Mouse (Mus musculus): ENCODE data around the gene Flnb. TPM values are rescaled to one million over a fixed set of nuclear protein-coding genes. Genes with fewer than 3 reads are reported as not detected.

Flnb gene
- total RNA-seq, 2 experiments from 2014 or later = 20.7 to 44.9 TPM

DNA sequence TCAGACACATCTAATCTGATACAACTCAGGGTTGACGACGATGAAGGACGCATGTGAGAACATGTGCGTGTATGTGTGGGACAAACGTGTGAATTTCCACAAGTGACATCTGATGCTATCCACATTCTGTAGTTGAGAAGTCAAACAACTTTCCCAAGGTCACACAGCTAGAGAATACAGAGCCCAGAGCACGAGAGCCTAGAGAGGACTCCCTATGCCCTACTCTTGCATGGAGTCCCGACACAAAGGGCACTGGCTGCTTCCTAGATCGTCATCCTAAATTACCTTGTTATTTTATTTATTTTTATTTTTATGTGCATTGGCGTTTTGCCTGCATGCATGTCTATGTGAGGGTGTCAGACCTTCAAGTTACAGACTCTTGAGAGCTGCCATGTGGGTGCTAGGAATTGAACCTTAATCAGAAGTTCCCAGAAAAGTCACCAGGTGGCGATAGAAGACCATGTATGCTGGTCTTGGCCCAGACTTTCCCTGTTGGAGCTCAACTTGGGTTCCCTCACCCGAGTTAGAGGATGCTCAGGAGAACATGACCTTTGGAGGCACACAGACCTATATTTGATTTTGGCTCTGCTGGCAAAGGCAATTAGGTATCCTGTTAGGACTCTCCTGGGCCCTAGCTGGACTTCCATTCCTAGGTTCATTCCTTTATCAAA, 146.6 kb downstream of the Flnb start:
- DNase-seq (ENCODE audit: low spot score in 2 of 2) = peak in 1 of 2 experiments; percentile 64
- intact Hi-C loops (cut with DNase I) = loop anchor here (2.0 to 10.0 kb wide), 3 partner anchors 30 to 370 kb away; partner anchors contain the start of gene Dnase1l3

DNA sequence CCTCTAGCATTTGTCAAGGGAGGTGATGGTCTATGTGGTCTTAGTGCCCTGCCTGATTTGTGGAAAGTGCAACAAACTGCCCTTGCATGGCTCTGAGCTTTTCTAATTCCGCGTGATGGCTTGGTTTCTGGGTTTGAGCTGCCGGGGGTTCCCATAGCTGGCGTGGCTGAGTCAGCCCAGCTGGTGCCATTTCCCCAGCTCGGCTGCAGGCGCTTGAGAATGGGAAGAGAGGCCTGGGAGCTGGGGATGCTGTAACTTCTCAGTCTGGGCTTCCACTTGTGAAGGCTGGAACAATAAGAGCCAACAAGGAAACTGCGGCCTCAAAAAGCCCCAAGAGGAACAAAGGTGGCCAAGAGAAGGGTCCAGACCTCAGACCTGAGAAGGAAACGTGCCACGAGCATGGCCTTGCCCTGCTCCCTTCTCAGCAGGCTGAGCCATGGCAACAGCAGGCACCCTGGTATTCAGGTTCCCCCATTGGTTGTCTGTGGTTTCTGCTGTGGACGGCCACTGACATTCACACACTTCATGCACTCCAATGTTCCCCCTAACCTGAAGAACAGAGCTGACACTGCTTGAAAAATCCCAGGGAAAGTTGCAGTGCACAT, 154.2 kb downstream of the Flnb start:
- intact Hi-C loops (cut with DNase I) = no loop called here
- no peak for DNase-seq (ENCODE audit: low spot score in 2 of 2)

DNA sequence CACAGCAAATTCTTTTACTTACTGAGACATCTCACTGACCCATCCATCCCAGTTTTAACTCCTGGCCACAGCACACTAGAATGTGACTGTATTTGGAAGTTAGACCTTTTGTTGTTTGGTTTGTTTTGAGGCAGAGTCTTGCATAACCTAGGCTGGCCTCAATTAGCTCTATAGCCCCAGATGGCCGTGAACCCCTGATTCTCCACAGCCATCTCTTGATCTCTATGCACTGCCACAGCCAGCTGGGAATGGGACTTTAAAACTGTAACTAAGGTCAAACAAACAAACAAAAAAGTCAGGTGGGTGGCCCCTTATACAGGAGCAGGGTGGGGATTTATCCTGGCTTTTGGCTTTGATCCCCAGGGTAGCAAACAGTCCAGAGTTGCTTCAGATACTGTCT, 156.9 kb downstream of the Flnb start:
- no peak for DNase-seq (ENCODE audit: low spot score in 2 of 2)

DNA sequence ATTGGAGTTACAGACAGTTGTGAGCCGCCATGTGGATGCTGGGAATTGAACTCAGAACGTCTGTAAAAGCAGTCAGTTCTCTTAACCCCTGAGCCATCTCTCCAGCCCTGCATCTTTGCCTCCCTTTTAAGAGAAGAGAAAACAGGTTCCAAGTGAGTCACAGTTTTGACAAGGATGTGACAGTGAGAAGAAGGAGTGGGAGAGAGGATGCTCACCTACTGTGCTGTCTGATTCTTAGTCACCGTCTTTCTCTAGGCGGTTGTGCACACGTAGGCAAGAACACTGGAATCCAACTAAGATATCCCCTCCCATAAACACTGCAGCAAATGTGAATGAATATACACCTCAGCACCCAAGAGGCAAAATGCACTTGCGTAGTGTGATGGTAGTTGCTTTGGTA, 157.4 kb downstream of the Flnb start:
- intact Hi-C loops (cut with DNase I) = no loop called here
- DNase-seq (ENCODE audit: low spot score in 2 of 2) = no peak

More for the DNA sequence above, 156.9 kb downstream of the Flnb start:
- intact Hi-C loops (cut with DNase I) = no loop called here

DNA sequence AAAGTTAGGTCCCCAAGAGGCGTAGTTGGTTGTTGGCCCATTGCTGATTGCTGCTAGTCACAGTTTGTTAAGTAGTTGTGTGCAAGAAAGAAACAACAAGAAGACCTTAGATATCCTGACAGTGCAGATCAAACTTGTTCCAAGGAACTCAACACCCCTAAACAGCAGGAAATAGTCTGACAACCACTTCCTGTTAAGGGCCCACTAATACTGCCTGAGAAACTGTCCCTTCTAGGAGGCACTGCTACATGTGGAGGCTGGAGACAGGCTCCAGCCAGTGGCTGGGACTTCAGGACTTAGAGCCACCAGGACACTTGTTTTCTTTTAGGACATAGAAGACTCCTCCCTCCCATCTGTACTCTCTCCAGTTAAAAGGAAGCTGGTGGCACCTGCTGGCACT, 159.7 kb downstream of the Flnb start:
- intact Hi-C loops (cut with DNase I) = no loop called here
- DNase-seq (ENCODE audit: low spot score in 2 of 2) = no peak

DNA sequence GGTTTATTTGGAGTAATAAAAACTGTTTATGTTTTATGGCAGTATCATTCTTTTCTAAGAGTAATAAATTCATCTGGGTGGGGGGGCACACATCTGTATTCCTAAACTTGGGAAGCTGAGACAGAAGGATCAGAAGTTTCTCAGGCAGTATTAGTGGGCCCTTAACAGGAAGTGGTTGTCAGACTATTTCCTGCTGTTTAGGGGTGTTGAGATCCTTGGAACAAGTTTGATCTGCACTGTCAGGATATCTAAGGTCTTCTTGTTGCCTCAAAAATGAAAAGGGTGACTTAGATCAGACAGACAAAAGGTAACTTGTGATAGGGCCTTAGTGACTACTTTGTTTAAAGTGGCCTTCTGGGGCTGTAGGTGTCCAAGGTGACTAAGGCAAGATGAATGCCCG, 160.4 kb downstream of the Flnb start:
- no peak for DNase-seq (ENCODE audit: low spot score in 2 of 2)
- intact Hi-C loops (cut with DNase I) = no loop called here

DNA sequence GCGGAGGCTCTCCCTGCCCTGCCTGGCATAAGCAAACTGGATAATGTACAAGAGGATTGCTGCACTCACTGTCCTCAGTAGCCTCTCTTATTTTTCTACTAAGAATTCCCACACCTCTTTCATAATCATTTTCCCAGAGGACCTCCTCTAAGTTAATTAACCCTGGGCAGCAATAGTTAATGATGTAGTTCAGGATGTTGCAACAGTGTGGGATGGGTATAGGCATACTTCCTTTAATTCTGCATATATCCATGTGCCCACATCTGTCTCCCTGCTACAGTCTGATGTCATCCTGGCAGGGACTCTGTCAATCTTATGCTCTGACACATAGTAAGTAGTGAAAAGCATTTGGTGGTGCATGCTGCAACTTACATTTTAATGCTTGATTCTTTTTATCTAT, 163.5 kb downstream of the Flnb start:
- intact Hi-C loops (cut with DNase I) = no loop called here
- DNase-seq (ENCODE audit: low spot score in 2 of 2) = no peak

DNA sequence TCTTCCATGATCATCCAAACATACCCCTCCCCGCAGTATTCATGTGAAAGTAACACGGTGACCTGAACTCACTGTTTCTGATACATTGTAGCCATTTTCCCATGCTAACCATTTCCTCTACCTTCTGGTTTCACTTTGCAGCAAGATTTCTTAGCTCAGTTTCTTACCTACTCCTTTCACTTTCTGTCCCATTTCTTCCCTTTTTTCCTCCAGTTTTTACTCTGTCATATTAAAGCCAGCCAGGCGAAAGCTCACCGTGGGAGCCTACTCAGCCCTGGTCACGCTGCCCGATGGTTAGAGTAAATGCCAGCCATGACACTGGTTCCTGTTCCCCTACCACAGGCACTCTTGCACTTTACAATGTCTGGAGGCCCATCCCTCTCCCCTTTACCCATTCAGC, 169.2 kb downstream of the Flnb start:
- no peak for DNase-seq (ENCODE audit: low spot score in 2 of 2)
- intact Hi-C loops (cut with DNase I) = no loop called here

DNA sequence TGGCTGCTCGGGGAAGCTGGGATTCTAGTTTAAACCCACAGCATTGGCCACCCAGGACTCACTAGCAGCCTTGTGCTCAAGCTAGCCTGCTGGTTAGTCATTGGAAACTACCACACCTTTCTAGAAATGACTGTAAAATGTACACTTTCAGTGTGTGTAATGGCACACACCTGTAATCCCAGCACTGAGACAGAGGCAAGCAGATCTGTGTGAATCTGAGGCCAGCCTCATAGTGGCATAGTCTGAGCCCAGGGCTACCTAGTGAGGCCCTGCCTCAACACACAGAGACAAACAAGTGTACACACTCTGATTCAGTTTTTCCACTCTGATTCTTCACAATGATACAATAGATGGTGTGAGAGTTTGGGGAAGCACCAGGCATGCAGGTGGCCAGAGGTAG, 171.6 kb downstream of the Flnb start:
- intact Hi-C loops (cut with DNase I) = no loop called here
- no peak for DNase-seq (ENCODE audit: low spot score in 2 of 2)

DNA sequence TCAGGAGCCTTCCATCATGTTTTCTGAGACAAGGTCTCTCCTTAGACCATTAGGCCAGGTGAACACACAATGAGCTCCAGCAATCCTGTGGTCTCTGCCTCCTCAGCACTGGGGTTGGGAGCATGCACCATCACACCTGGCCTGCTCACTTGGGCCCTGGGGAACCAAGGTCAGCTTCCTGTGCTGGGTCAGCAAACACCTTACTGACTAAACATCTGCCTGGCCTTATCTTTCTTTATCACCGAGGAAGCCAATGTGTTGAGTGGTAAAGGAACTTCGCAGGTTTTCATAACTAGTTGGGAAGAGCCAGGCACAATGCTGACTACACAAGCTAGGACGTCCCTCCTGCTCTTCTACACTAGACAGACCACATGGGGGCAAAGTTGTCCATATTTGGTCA, 172.2 kb downstream of the Flnb start:
- intact Hi-C loops (cut with DNase I) = no loop called here
- no peak for DNase-seq (ENCODE audit: low spot score in 2 of 2)

DNA sequence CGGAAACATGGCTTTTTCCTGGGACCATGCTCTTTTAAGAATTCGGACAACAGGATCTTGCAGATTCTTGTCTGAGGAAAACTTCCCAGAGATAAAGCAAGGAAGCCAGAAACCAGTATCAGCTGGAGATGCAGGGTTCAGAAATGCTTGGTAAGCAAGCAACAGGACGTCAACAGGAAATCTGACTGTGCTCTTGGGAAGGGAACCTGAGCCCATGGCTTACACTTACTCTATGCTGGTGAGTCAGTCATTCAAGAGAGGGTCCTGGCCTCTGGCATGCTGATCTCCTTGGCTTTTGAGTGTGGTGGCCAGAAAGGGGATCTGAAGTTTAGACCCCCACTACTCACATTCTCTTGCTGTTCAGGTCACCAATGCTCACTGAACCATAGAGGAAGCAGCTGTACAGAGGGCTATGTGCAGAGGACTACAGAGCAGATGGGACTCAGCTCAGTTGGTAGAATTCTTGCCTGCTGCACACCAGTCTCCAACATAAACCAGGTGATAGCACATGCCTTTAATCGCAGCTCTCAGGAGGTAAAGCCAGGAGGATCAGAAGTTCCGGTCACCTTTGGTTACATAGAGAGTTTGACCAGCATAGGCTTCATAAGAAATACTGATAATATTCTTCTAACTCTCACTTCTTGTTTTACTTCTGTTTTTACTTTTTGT, 173.5 kb downstream of the Flnb start:
- intact Hi-C loops (cut with DNase I) = no loop called here
- DNase-seq (ENCODE audit: low spot score in 2 of 2) = no peak

DNA sequence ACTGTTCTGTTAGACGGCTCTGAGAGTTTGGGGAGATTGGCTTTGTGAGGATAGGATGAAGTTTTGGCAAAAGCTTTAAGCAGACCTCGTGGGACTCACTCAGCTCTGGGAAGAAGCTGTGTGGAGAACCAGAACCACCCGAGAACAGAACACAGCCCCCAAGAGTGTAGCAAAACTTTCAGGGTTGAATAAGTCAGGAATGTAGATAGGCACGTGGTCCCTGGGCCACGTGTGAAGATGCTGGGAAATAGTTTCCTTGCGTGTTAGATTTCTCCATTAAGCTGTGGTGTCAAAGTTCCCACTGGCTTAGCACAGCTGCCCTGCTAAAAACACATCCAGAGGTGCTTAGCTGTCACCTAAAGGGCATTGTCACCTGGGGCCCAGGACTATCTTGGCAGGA, 174.4 kb downstream of the Flnb start:
- intact Hi-C loops (cut with DNase I) = no loop called here
- DNase-seq (ENCODE audit: low spot score in 2 of 2) = no peak

DNA sequence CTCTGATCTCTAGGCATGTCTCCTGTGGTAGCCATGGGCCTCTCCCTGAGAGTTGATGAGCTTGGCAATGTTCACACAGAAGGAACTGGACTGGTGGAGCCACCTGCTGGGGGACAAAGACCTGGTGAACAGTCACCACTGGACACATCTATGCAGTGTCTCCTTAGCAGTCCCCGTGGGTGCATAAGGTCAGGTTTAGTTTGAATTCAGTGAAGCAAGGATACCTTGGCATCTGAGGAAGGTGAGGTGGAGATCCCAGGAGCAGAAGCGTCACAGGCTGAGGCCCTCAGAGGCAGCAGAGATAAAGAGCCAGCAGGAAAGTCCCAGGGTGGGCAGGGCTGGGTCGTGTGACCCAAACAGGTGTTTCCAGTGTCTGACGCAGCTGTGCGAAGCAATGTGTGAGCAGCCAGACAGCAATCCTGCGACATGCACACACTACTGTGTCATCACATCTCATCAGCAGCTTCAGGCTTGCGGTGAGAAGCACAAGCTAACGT, 176.6 kb downstream of the Flnb start, which contains the start of gene Dnase1l3:
Gene Dnase1l3 (minus strand): TSS at position 303 of the 497 bp plus-strand sequence.
- DNase-seq (ENCODE audit: low spot score in 2 of 2) = no peak
- intact Hi-C loops (cut with DNase I) = loop anchor here (2.0 kb wide), 2 partner anchors 30 to 178 kb away; partner anchors contain the start of gene Flnb

DNA sequence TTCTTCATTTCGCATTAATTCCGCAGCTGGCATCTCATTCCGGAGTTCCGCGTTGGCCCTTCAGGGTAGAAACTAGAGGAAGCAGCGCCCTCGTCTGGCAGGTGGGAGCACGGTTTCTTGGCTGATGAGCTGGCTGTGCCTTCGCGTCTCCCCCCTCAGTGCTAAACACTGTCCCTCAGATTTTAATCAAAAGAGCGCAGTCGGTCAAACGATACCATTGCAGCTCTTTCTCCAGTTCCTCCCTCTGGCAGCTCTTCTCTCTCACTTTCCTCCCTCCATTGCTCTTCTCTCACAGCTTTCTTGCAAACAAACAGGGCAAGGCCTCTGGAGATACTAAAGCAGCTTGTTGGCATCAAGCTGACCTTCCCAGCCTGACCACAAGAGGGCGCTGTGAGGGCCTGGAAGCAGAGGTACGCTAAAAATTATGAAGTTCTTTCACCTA, 179.5 kb downstream of the Flnb start:
- intact Hi-C loops (cut with DNase I) = loop anchor here (5.0 kb wide), 2 partner anchors 35 to 60 kb away; no protein-coding TSS in a partner anchor
- peak; percentile 89 to 92 for DNase-seq (ENCODE audit: low spot score in 2 of 2)

DNA sequence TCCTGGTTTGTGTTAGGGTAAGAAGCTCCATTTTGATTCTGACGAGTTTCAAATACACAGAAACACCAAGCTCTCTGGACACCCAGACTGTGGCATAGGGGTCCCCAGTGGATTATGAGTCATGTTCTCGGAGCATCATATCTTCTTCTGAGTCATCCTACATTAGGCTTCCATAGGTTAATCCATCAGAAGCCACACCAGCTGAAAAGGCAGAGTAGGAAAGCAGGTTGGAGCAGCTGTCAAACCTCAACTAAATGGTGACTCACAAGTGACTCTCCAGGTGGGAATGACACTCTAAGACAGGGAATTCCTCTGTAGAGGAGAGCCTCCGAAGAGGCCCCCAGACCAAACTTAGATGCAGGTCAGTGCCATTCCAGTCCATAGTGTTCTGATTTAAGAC, 181.3 kb downstream of the Flnb start:
- intact Hi-C loops (cut with DNase I) = loop anchor here (5.0 kb wide), 2 partner anchors 33 to 62 kb away; no protein-coding TSS in a partner anchor
- no peak for DNase-seq (ENCODE audit: low spot score in 2 of 2)

DNA sequence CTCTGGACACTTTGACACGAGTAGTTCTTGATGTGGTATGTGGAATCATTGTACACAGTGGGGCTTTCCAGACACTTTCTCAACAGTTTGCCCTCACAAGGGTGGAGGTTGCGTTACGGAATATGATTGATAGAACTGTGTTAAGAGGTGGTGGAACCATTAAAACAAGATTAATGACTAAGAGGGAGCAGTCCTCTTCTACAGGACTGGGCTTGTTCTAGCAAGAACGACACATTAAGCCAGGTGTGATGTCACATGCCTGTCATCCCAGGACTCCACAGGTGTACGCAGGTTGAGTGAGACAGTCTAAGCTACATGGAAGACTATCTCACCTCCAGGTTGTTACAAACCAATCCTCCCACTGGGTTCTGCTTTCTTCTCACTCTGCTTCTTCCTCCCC, 181.7 kb downstream of the Flnb start:
- DNase-seq (ENCODE audit: low spot score in 2 of 2) = no peak
- intact Hi-C loops (cut with DNase I) = loop anchor here (5.0 kb wide), 2 partner anchors 33 to 62 kb away; no protein-coding TSS in a partner anchor

DNA sequence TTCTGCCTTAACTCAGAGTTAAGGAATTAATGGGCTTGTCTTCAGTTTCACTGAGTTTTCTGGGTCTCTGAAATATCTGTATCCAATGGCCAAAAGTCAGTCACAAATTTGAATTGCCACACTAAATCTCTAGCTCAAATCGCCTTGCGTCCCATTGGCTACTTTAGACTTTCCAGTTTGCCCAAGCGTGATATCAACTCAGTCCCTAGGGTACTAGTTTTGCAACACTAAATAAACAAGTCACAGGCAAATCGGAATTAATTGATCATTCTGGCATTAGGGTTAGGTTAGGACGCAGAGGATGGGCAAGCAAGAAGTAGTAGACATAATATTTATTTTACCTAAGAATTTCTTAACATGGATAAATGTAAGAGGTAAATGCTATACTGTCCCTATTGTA, 182.5 kb downstream of the Flnb start:
- DNase-seq (ENCODE audit: low spot score in 2 of 2) = no peak
- intact Hi-C loops (cut with DNase I) = loop anchor here (5.0 kb wide), 1 partner anchor 42 kb away; no protein-coding TSS in a partner anchor
